Mouse (Mus musculus) MN1 (cell line): ENCODE results near the gene Agap2.

Experiments used
- DNase-seq: peaks from one replicate; pipeline ENCODE4 v3.0.0-alpha.2; 2016; ENCODE audit warnings: low spot score

Agap2 gene

GRCm38 (mm10) chr10:127135118-127135836, 60.2 kb downstream of the Agap2 start:
- DNase-seq, result peak; percentile 21

GRCm38 (mm10) chr10:127136510-127136909, 61.4 kb downstream of the Agap2 start:
- no peak for DNase-seq

- no peak for DNase-seq
These were observed 62.8 kb downstream of the Agap2 start for GRCm38 (mm10) chr10:127137896-127138295.

GRCm38 (mm10) chr10:127138328-127139141, 63.5 kb downstream of the Agap2 start:
- DNase-seq, result no peak

- DNase-seq, result no peak
These were observed 65.9 kb downstream of the Agap2 start for GRCm38 (mm10) chr10:127140971-127141370.

- no peak for DNase-seq
These were observed 66.4 kb downstream of the Agap2 start for GRCm38 (mm10) chr10:127141500-127141899.
